Comparison of ENCODE assay signal across 10 mouse cellular contexts in genomic region chr12:117172529-117172884, GRCm38 (mm10).
DNase-seq lines count a peak whose midpoint lies in the region; ATAC-seq lines count a peak whose summit lies in the region.
"Had no signal": no experiment of that assay in that cellular context is flagged by ENCODE, and none has a peak within 500 bp of the region (broad histone marks: within the 10 kb centered on the region; RNA-seq: fewer than 3 reads in every experiment).

No protein-coding gene starts in this region.

- WGBS in kidney, embryonic 15.5 days: 51% methylated on average over 2 of the region's 2 CpGs
- 13% methylated on average over 2 of the region's 2 CpGs for WGBS in forebrain, embryonic 11.5 days
- WGBS in limb, embryonic 10.5 days: 50% methylated on average over 2 of the region's 2 CpGs
- 24% methylated on average over 2 of the region's 2 CpGs for WGBS in neural tube, embryonic 14.5 days

- H3K4me1 ChIP-seq in kidney, embryonic 15.5 days: 0 out of 2 replicates have a peak, but pooled peaks cover 7% of the 10 kb centered on the region
- peaks cover 58% of the 10 kb centered on the region for H3K4me1 ChIP-seq in forebrain, embryonic 11.5 days (replicated peaks; ENCODE audit: control insufficient read depth, insufficient read depth, low read length)
- H3K4me1 ChIP-seq in limb, embryonic 10.5 days: peaks cover 47% of the 10 kb centered on the region
- peaks cover 32% of the 10 kb centered on the region for H3K4me1 ChIP-seq in neural tube, embryonic 14.5 days (ENCODE audit: control insufficient read depth, insufficient read depth, low read length)
- H3K4me1 ChIP-seq: liver, embryonic 15.5 days had no signal

- H3K4me3 ChIP-seq in kidney, embryonic 15.5 days (replicated peaks): no peak overlapping the region
- H3K4me3 ChIP-seq in forebrain, embryonic 11.5 days (ENCODE audit: low read depth, low read length): no peak overlapping the region
- no peak overlapping the region for H3K4me3 ChIP-seq in limb, embryonic 10.5 days
- no peak overlapping the region for H3K4me3 ChIP-seq in neural tube, embryonic 14.5 days (ENCODE audit: low read depth, low read length)
- H3K4me3 ChIP-seq: liver, embryonic 15.5 days had no signal

- no peak overlapping the region for H3K9ac ChIP-seq in kidney, embryonic 15.5 days
- H3K9ac ChIP-seq in forebrain, embryonic 11.5 days (ENCODE audit: low read length): peak overlapping the region; percentile 25; the same call in 1 of the 2 replicates
- no peak overlapping the region for H3K9ac ChIP-seq in neural tube, embryonic 14.5 days (replicated peaks; ENCODE audit: low read depth, low read length)
- H3K9ac ChIP-seq: liver, embryonic 15.5 days had no signal

- no peak overlapping the region for H3K4me2 ChIP-seq in kidney, embryonic 15.5 days
- H3K4me2 ChIP-seq in forebrain, embryonic 11.5 days (ENCODE audit: low read depth, low read length, severe bottlenecking): peak overlapping the region; percentile 32
- H3K4me2 ChIP-seq in neural tube, embryonic 14.5 days (ENCODE audit: low read depth, low read length): no peak overlapping the region
- H3K4me2 ChIP-seq: liver, embryonic 15.5 days had no signal

- H3K9me3 ChIP-seq in kidney, embryonic 15.5 days (replicated peaks): no peaks in the 10 kb centered on the region
- no peaks in the 10 kb centered on the region for H3K9me3 ChIP-seq in forebrain, embryonic 11.5 days (ENCODE audit: control insufficient read depth, low read length)
- H3K9me3 ChIP-seq in limb, embryonic 10.5 days (replicated peaks): no peaks in the 10 kb centered on the region
- no peaks in the 10 kb centered on the region for H3K9me3 ChIP-seq in neural tube, embryonic 14.5 days (ENCODE audit: control insufficient read depth, low read length)
- H3K9me3 ChIP-seq: liver, embryonic 15.5 days had no signal

- no peaks in the 10 kb centered on the region for H3K36me3 ChIP-seq in kidney, embryonic 15.5 days
- H3K36me3 ChIP-seq in forebrain, embryonic 11.5 days (ENCODE audit: control insufficient read depth, insufficient read depth, low read length): no peaks in the 10 kb centered on the region
- H3K36me3 ChIP-seq in limb, embryonic 10.5 days: no peaks in the 10 kb centered on the region
- H3K36me3 ChIP-seq in neural tube, embryonic 14.5 days (ENCODE audit: control insufficient read depth, insufficient read depth, low read length): no peaks in the 10 kb centered on the region
- H3K36me3 ChIP-seq: liver, embryonic 15.5 days had no signal

- peak; percentile 28; the same call in 1 of the 2 replicates for ATAC-seq in kidney, embryonic 15.5 days (replicated peaks; ENCODE audit: low FRiP score)
- no peak for ATAC-seq in forebrain, embryonic 11.5 days (replicated peaks; ENCODE audit: low FRiP score)
- peak; percentile 44 for ATAC-seq in neural tube, embryonic 14.5 days (ENCODE audit: low read depth)
- ATAC-seq: Patski had no signal

- no peak overlapping the region for H3K27ac ChIP-seq in kidney, embryonic 15.5 days
- H3K27ac ChIP-seq in forebrain, embryonic 11.5 days (ENCODE audit: low read depth, low read length): peak overlapping the region; percentile 84
- peak overlapping the region; percentile 77 for H3K27ac ChIP-seq in limb, embryonic 10.5 days
- no peak overlapping the region for H3K27ac ChIP-seq in neural tube, embryonic 14.5 days (ENCODE audit: low read depth, low read length)
- H3K27ac ChIP-seq: liver, embryonic 15.5 days had no signal

- no peak for DNase-seq in kidney, postnatal 10 days
- no peak for DNase-seq in forebrain, embryonic 11.5 days (ENCODE audit: low spot score)
- DNase-seq in limb, embryonic 10.5 days (ENCODE audit: low spot score): no peak
- DNase-seq in right cerebral cortex, postnatal 36 days (ENCODE audit: low spot score in 2 of 2): no peak
- DNase-seq in gastrocnemius, postnatal 25 days: no peak
- DNase-seq: adrenal gland, adult 8-10 months had no signal

- peaks cover 65% of the 10 kb centered on the region for H3K27me3 ChIP-seq in kidney, embryonic 15.5 days
- H3K27me3 ChIP-seq in forebrain, embryonic 11.5 days (ENCODE audit: control insufficient read depth, insufficient read depth, low read length): peaks cover 2% of the 10 kb centered on the region; the same call in 1 of the 2 replicates
- peaks cover 48% of the 10 kb centered on the region for H3K27me3 ChIP-seq in limb, embryonic 10.5 days (ENCODE audit: low read depth, poor library complexity, severe bottlenecking)
- no peaks in the 10 kb centered on the region for H3K27me3 ChIP-seq in neural tube, embryonic 14.5 days (ENCODE audit: control insufficient read depth, insufficient read depth, low read length)
- H3K27me3 ChIP-seq: liver, embryonic 15.5 days had no signal

Comparison
In these comparisons a context has a peak if more than half of its experiments do, and no peak if none do; other contexts are left out.
1. H3K27ac ChIP-seq: peak in forebrain, embryonic 11.5 days (single experiment) and limb, embryonic 10.5 days (single experiment); none in kidney, embryonic 15.5 days (single experiment) and neural tube, embryonic 14.5 days (single experiment).